Mouse (Mus musculus): ENCODE measurements at regions not wholly inside any gene's neighbourhood (a gene's known extent, or its start where the extent isn't known, plus 50 kb on each side); places are given as distances from the start of the nearest gene placed in this dataset.

GRCm38 (mm10) chr8:100796628-100797027 is 1380.4 kb upstream of the Cdh8 start:
- no peak for TF ChIP-seq CTCF (IDR thresholded peaks at IDR 0.05)
- H3K36me3 ChIP-seq (ENCODE audit: insufficient read depth, low read length): no peaks in the 10 kb centered on the region
- WGBS: 43% methylated on average over 1 of the region's 1 CpGs

GRCm38 (mm10) chr8:100793951-100794350 is 1377.7 kb upstream of the Cdh8 start:
- 91% methylated on average over 7 of the region's 7 CpGs for whole genome bisulfite sequencing
- Histone ChIP-seq H3K4me2 (ENCODE audit: low read depth, low read length, poor library complexity, severe bottlenecking) (no peak overlapping the region), H3K9me3 (ENCODE audit: low read length) (no peaks in the 10 kb centered on the region)

More at GRCm38 (mm10) chr8:100796628-100797027, 1380.4 kb upstream of the Cdh8 start:
- Histone ChIP-seq H3K27me3 (ENCODE audit: insufficient read depth, low read length) (no peaks in the 10 kb centered on the region), H3K4me3 (ENCODE audit: low read depth, low read length) (no peak overlapping the region), H3K27ac (ENCODE audit: low read depth, low read length) (no peak overlapping the region), H3K4me1 (ENCODE audit: insufficient read depth, low read length) (no peaks in the 10 kb centered on the region), H3K9ac (replicated peaks; ENCODE audit: low read length, poor library complexity, severe bottlenecking) (no peak overlapping the region), H3K9me3 (ENCODE audit: low read length) (no peaks in the 10 kb centered on the region), H3K4me2 (ENCODE audit: low read depth, low read length, poor library complexity, severe bottlenecking) (no peak overlapping the region)
- ATAC-seq (ENCODE audit: low FRiP score): no peak
- peak; percentile 9 for DNase-seq (ENCODE audit: low spot score)

DNA sequence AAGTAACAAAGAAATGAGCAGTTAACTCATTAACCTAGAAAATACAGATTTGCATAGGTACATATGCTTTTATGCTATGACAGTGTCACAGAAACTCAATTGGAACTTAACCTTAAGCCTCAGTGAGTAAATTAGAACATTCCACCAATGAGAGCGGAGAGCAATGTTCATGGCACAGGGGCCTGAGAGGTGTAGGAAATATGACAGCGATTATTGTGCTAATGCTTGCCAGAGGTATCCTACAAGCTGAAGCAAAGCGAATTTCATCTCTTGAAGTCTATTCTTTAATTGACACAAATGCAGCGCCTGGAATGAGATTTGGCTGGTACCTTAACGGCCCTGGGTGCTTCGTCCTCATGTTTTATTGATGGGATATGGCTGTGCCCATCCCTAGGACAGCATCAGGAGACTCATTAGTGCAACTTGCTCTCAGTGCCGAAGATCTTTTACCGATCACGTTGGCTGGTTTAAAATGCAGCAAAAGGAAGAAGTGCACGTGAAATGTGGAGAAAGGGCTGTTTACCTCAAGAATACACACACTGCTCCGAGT is 1374.4 kb upstream of the Cdh8 start:
- Histone ChIP-seq H3K4me3 (ENCODE audit: low read depth, low read length) (peak overlapping the region; percentile 4; the same call in 1 of the 2 replicates), H3K4me2 (ENCODE audit: low read depth, low read length, poor library complexity, severe bottlenecking) (peak overlapping the region; percentile 31), H3K27ac (ENCODE audit: low read depth, low read length) (no peak overlapping the region), H3K9me3 (ENCODE audit: low read length) (no peaks in the 10 kb centered on the region), H3K36me3 (ENCODE audit: insufficient read depth, low read length) (no peaks in the 10 kb centered on the region), H3K27me3 (ENCODE audit: insufficient read depth, low read length) (no peaks in the 10 kb centered on the region), H3K4me1 (ENCODE audit: insufficient read depth, low read length) (no peaks in the 10 kb centered on the region), H3K9ac (replicated peaks; ENCODE audit: low read length, poor library complexity, severe bottlenecking) (no peak overlapping the region)
- WGBS: 37% methylated on average over 11 of the region's 11 CpGs
- TF ChIP-seq CTCF (IDR thresholded peaks at IDR 0.05): no peak
- no peak for DNase-seq (ENCODE audit: low spot score)
- no peak for ATAC-seq (ENCODE audit: low FRiP score)

More at GRCm38 (mm10) chr8:100793951-100794350, 1377.7 kb upstream of the Cdh8 start:
- Histone ChIP-seq H3K9ac (replicated peaks; ENCODE audit: low read length, poor library complexity, severe bottlenecking) (no peak overlapping the region), H3K36me3 (ENCODE audit: insufficient read depth, low read length) (no peaks in the 10 kb centered on the region), H3K4me1 (ENCODE audit: insufficient read depth, low read length) (no peaks in the 10 kb centered on the region), H3K4me3 (ENCODE audit: low read depth, low read length) (no peak overlapping the region), H3K27me3 (ENCODE audit: insufficient read depth, low read length) (no peaks in the 10 kb centered on the region), H3K27ac (ENCODE audit: low read depth, low read length) (no peak overlapping the region)
- TF ChIP-seq CTCF (IDR thresholded peaks at IDR 0.05): no peak
- ATAC-seq (ENCODE audit: low FRiP score) (no peak), DNase-seq (ENCODE audit: low spot score) (no peak)

DNA sequence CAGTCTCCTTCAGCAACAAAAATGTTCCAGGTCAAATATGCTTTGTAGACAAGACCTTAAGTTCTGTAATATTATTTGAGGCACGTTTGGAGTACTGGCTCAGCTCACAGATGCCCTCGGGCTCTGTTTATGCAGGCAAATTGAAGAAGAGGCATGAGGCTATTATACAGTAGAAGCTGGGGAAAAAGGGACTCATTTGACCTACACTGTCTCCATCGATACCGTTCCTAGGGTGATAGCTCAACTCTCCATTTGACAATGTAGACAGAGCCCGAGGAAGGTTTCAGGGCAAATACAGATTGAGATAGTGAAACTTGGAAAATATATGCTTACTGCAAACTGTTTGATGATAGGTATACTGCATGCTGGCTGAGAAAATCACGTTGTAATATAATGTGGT is 1371.9 kb upstream of the Cdh8 start:
- TF ChIP-seq CTCF (IDR thresholded peaks at IDR 0.05): no peak
- Histone ChIP-seq H3K9ac (replicated peaks; ENCODE audit: low read length, poor library complexity, severe bottlenecking) (no peak overlapping the region), H3K9me3 (ENCODE audit: low read length) (no peaks in the 10 kb centered on the region), H3K27ac (ENCODE audit: low read depth, low read length) (no peak overlapping the region), H3K36me3 (ENCODE audit: insufficient read depth, low read length) (no peaks in the 10 kb centered on the region), H3K4me2 (ENCODE audit: low read depth, low read length, poor library complexity, severe bottlenecking) (no peak overlapping the region), H3K4me3 (ENCODE audit: low read depth, low read length) (no peak overlapping the region), H3K4me1 (ENCODE audit: insufficient read depth, low read length) (no peaks in the 10 kb centered on the region), H3K27me3 (ENCODE audit: insufficient read depth, low read length) (no peaks in the 10 kb centered on the region)
- WGBS: 59% methylated on average over 6 of the region's 6 CpGs
- peak; percentile 66; the same call in 1 of the 2 replicates for ATAC-seq (ENCODE audit: low FRiP score)
- no peak for DNase-seq (ENCODE audit: low spot score)

DNA sequence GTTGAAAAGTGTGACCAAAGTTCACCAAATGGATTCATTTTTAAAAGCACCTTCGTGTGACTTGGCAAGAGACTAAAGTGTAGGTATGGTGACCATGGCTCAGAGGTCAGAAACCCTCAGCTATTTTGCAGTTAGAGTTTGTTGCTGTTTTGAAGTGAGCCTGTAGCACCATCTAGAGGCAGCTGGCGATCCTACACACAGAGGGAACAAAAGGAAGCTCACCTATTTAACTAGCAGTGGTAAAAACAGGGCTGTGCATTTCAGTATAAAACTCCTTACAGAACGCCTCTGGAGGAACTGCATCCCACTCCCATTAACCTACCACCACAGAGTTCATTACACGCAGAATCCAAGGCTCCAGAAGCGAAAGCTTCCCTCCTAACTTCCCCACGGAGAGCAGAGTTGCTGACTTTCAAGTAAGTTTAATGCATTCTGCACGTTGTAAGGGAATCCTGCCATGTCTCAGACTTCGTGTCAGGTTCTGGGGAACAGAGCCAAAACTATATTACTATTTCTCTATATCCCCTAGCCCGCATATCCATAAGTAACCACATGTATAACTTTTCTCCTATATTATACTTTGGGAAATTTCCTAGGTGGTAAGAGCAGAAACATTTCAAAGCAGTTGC is 1356.6 kb upstream of the Cdh8 start:
- ATAC-seq (ENCODE audit: low FRiP score) (no peak), DNase-seq (ENCODE audit: low spot score) (peak; percentile 68)
- Histone ChIP-seq H3K27ac (ENCODE audit: low read depth, low read length) (no peak overlapping the region), H3K9me3 (ENCODE audit: low read length) (no peaks in the 10 kb centered on the region), H3K4me2 (ENCODE audit: low read depth, low read length, poor library complexity, severe bottlenecking) (peak overlapping the region; percentile 38), H3K4me3 (ENCODE audit: low read depth, low read length) (peak overlapping the region; percentile 26), H3K9ac (replicated peaks; ENCODE audit: low read length, poor library complexity, severe bottlenecking) (0 out of 2 replicates have a peak overlapping the region, but pooled peaks have one; percentile 46), H3K36me3 (ENCODE audit: insufficient read depth, low read length) (no peaks in the 10 kb centered on the region), H3K27me3 (ENCODE audit: insufficient read depth, low read length) (no peaks in the 10 kb centered on the region), H3K4me1 (ENCODE audit: insufficient read depth, low read length) (no peaks in the 10 kb centered on the region)
- WGBS: 13% methylated on average over 9 of the region's 9 CpGs
- TF ChIP-seq CTCF (IDR thresholded peaks at IDR 0.05): peak; percentile 94

DNA sequence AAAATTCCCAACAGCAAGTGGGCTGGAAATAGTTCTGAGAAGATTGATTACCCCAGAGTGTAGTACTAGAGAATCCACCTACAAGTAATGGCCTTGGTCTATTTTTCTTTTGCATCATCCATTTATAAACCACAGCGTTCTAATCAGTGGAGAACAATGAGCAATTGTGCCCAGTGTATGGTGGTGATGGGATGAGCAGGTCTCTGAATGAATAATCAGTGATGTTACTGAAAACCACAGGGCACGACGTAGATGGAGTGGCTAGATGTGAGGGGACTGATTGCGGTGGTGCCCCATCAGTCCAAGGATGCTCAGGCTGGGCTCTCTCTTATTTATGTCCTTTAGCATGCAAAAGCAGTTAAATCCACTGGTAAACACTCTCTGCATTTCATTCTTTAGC is 1353.3 kb upstream of the Cdh8 start:
- H3K9me3 ChIP-seq (ENCODE audit: low read length): no peaks in the 10 kb centered on the region
- no peak for DNase-seq (ENCODE audit: low spot score)
- no peak for TF ChIP-seq CTCF (IDR thresholded peaks at IDR 0.05)
- H3K4me2 ChIP-seq (ENCODE audit: low read depth, low read length, poor library complexity, severe bottlenecking): no peak overlapping the region
- no peaks in the 10 kb centered on the region for H3K36me3 ChIP-seq (ENCODE audit: insufficient read depth, low read length)
- H3K4me3 ChIP-seq (ENCODE audit: low read depth, low read length): no peak overlapping the region
- no peak for ATAC-seq (ENCODE audit: low FRiP score)
- no peaks in the 10 kb centered on the region for H3K4me1 ChIP-seq (ENCODE audit: insufficient read depth, low read length)
- WGBS: 85% methylated on average over 4 of the region's 4 CpGs
- no peak overlapping the region for H3K9ac ChIP-seq (replicated peaks; ENCODE audit: low read length, poor library complexity, severe bottlenecking)
- no peaks in the 10 kb centered on the region for H3K27me3 ChIP-seq (ENCODE audit: insufficient read depth, low read length)
- no peak overlapping the region for H3K27ac ChIP-seq (ENCODE audit: low read depth, low read length)

Data from midbrain, postnatal 0 days (tissue).